Mouse (Mus musculus): ENCODE data around the gene Ncor2. TPM values are rescaled to one million over a fixed set of nuclear protein-coding genes. Genes with fewer than 3 reads are reported as not detected.

Ncor2 gene
- polyA plus RNA-seq, 1 experiment from 2014 or later, result 78.3 TPM

- 71% methylated on average over 9 of the region's 9 CpGs for WGBS (ENCODE audit: missing documents)
- H3K4me3 ChIP-seq (ENCODE audit: inconsistent target), result no peak overlapping the region
- H3K36me3 ChIP-seq (ENCODE audit: inconsistent target), result no peaks in the 10 kb centered on the region
- H3K79me2 ChIP-seq (ENCODE audit: inconsistent target), result no peaks in the 10 kb centered on the region
- no peak overlapping the region for H3K27ac ChIP-seq
Observed at GRCm38 (mm10) chr5:125005871-125006652, 173.0 kb downstream of the Ncor2 start.

GRCm38 (mm10) chr5:125003873-125004255 is 175.2 kb downstream of the Ncor2 start:
- H3K27ac ChIP-seq, result no peak overlapping the region
- H3K36me3 ChIP-seq (ENCODE audit: inconsistent target), result no peaks in the 10 kb centered on the region
- no peak overlapping the region for H3K4me3 ChIP-seq (ENCODE audit: inconsistent target)
- no peaks in the 10 kb centered on the region for H3K79me2 ChIP-seq (ENCODE audit: inconsistent target)
- WGBS (ENCODE audit: missing documents), result 40% methylated on average over 15 of the region's 15 CpGs

- no peak within 1 kb of the TSS for H3K4me3 ChIP-seq (ENCODE audit: inconsistent target)
- no peak within 1 kb of the TSS for H3K27ac ChIP-seq
- WGBS (ENCODE audit: missing documents), result 15% methylated on average over 41 of the region's 41 CpGs
- no peaks in the 10 kb centered on the region for H3K36me3 ChIP-seq (ENCODE audit: inconsistent target)
- no peaks in the 10 kb centered on the region for H3K79me2 ChIP-seq (ENCODE audit: inconsistent target)
Observed at GRCm38 (mm10) chr5:125002969-125003872, 175.8 kb downstream of the Ncor2 start, which contains the start of gene Rflna. Gene Rflna (plus strand): TSS chr5:125003221.

GRCm38 (mm10) chr5:125000756-125001250 is 178.2 kb downstream of the Ncor2 start:
- H3K4me3 ChIP-seq (ENCODE audit: inconsistent target), result no peak overlapping the region
- 88% methylated on average over 10 of the region's 10 CpGs for WGBS (ENCODE audit: missing documents)

GRCm38 (mm10) chr5:124997913-124998312 is 181.1 kb downstream of the Ncor2 start:
- no peak overlapping the region for H3K4me3 ChIP-seq (ENCODE audit: inconsistent target)
- H3K36me3 ChIP-seq (ENCODE audit: inconsistent target), result no peaks in the 10 kb centered on the region
- no peaks in the 10 kb centered on the region for H3K79me2 ChIP-seq (ENCODE audit: inconsistent target)
- no peak overlapping the region for H3K27ac ChIP-seq
- WGBS (ENCODE audit: missing documents), result 97% methylated on average over 4 of the region's 4 CpGs

More at GRCm38 (mm10) chr5:125000756-125001250, 178.2 kb downstream of the Ncor2 start:
- H3K79me2 ChIP-seq (ENCODE audit: inconsistent target), result no peaks in the 10 kb centered on the region
- H3K36me3 ChIP-seq (ENCODE audit: inconsistent target), result no peaks in the 10 kb centered on the region
- H3K27ac ChIP-seq, result no peak overlapping the region

GRCm38 (mm10) chr5:124996816-124997215 is 182.2 kb downstream of the Ncor2 start:
- no peaks in the 10 kb centered on the region for H3K36me3 ChIP-seq (ENCODE audit: inconsistent target)
- 12% methylated on average over 6 of the region's 6 CpGs for WGBS (ENCODE audit: missing documents)
- no peaks in the 10 kb centered on the region for H3K79me2 ChIP-seq (ENCODE audit: inconsistent target)
- H3K4me3 ChIP-seq (ENCODE audit: inconsistent target), result no peak overlapping the region
- no peak overlapping the region for H3K27ac ChIP-seq

- H3K27ac ChIP-seq, result no peak overlapping the region
Observed at GRCm38 (mm10) chr5:124992891-124993290, 186.1 kb downstream of the Ncor2 start.

GRCm38 (mm10) chr5:124992323-124992722 is 186.7 kb downstream of the Ncor2 start:
- 87% methylated on average over 8 of the region's 8 CpGs for WGBS (ENCODE audit: missing documents)

More at GRCm38 (mm10) chr5:124992891-124993290, 186.1 kb downstream of the Ncor2 start:
- 6% methylated on average over 11 of the region's 11 CpGs for WGBS (ENCODE audit: missing documents)
- Histone ChIP-seq H3K36me3 (ENCODE audit: inconsistent target) (no peaks in the 10 kb centered on the region), H3K79me2 (ENCODE audit: inconsistent target) (no peaks in the 10 kb centered on the region), H3K4me3 (ENCODE audit: inconsistent target) (no peak overlapping the region)

GRCm38 (mm10) chr5:124989724-124990123 is 189.3 kb downstream of the Ncor2 start:
- Histone ChIP-seq H3K79me2 (ENCODE audit: inconsistent target) (no peaks in the 10 kb centered on the region), H3K4me3 (ENCODE audit: inconsistent target) (no peak overlapping the region), H3K27ac (no peak overlapping the region), H3K36me3 (ENCODE audit: inconsistent target) (no peaks in the 10 kb centered on the region)
- WGBS (ENCODE audit: missing documents), result 100% methylated on average over 2 of the region's 2 CpGs

More at GRCm38 (mm10) chr5:124992323-124992722, 186.7 kb downstream of the Ncor2 start:
- H3K36me3 ChIP-seq (ENCODE audit: inconsistent target), result no peaks in the 10 kb centered on the region
- no peak overlapping the region for H3K27ac ChIP-seq
- no peak overlapping the region for H3K4me3 ChIP-seq (ENCODE audit: inconsistent target)
- H3K79me2 ChIP-seq (ENCODE audit: inconsistent target), result no peaks in the 10 kb centered on the region

GRCm38 (mm10) chr5:124986656-124987055 is 192.4 kb downstream of the Ncor2 start:
- H3K79me2 ChIP-seq (ENCODE audit: inconsistent target), result no peaks in the 10 kb centered on the region
- H3K27ac ChIP-seq, result no peak overlapping the region
- WGBS (ENCODE audit: missing documents), result 92% methylated on average over 5 of the region's 5 CpGs
- no peak overlapping the region for H3K4me3 ChIP-seq (ENCODE audit: inconsistent target)
- H3K36me3 ChIP-seq (ENCODE audit: inconsistent target), result no peaks in the 10 kb centered on the region

- H3K79me2 ChIP-seq (ENCODE audit: inconsistent target), result no peaks in the 10 kb centered on the region
- no peak overlapping the region for H3K4me3 ChIP-seq (ENCODE audit: inconsistent target)
- H3K27ac ChIP-seq, result no peak overlapping the region
- H3K36me3 ChIP-seq (ENCODE audit: inconsistent target), result no peaks in the 10 kb centered on the region
- WGBS (ENCODE audit: missing documents), result 89% methylated on average over 5 of the region's 5 CpGs
Observed at GRCm38 (mm10) chr5:124986222-124986621, 192.8 kb downstream of the Ncor2 start.

GRCm38 (mm10) chr5:124969790-124970189 is 209.2 kb downstream of the Ncor2 start:
- no peaks in the 10 kb centered on the region for H3K79me2 ChIP-seq (ENCODE audit: inconsistent target)
- H3K4me3 ChIP-seq (ENCODE audit: inconsistent target), result no peak overlapping the region
- H3K36me3 ChIP-seq (ENCODE audit: inconsistent target), result no peaks in the 10 kb centered on the region
- WGBS (ENCODE audit: missing documents), result 79% methylated on average over 8 of the region's 8 CpGs
- no peak overlapping the region for H3K27ac ChIP-seq
